Mouse (Mus musculus): Measurements from ENCODE around the gene Tmem120b.

DNA sequence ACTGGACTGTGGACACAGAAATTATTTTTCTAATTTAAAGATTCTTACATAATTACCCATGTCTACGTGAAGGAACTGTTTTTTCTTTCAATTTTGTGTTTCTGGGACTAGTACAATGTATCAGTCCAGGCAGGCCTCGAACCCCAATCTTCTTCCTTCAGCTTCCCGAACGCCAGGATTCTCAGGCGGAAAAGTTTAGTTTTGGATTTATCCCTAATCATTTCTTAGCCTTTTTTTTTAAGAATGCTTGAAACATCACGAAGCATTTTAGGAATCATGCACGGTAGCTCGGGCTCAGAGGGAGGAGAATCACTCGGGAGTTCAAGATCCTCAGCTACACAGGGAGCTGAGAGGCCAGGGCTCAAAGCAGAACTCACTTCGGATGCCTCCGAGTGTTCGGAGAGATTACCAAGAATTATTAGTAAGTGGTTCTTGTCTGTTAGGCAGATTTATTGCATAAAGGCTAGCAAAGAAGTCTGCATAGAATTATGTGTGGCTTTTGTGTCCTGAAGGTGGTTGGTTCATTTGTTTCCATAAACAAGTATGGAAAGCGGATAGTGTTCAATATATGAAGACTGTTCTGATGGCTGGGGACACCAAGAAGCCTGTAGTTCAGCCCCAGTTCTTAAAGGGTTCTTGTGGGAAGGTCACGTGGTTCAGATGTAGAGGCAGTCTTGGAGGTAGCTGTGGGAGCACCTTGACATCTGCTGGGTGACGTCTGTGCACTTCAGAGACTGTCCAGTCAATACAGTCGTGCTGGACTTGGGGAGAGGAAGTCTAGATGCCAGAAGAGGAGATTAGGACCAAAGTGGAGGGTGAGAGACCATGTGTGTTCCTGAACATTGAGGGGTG is 9.7 kb upstream of the Tmem120b start:
- TF ChIP-seq POLR2A (IDR thresholded peaks at IDR 0.05; ENCODE audit: low read depth, low read length) (no peak), CTCF (conservative IDR thresholded peaks at IDR 0.05; ENCODE audit: insufficient read depth, insufficient read length, low read depth, low read length) (no peak)
